Mouse (Mus musculus) thymus, postnatal 10 days (tissue): Measurements from ENCODE around the gene Vmn2r85.
"Not testable (repeated sequence)": the region's sequence is repeated elsewhere in the genome, so short reads cannot be mapped to it uniquely, and the experiment has no call there.

Experiments
- DNase-seq, 2 experiments: peaks; one replicate each; pipeline ENCODE4 v3.0.0; 2021; ENCODE audit warnings: low spot score in 2 of 2

The Vmn2r85 gene

GRCm38 (mm10) chr10:130429603-130430002 lies at the start of gene Vmn2r85:
Vmn2r85 (minus strand) TSS chr10:130429703.
- DNase-seq = not testable (repeated sequence)

GRCm38 (mm10) chr10:130470311-130470760 lies 40.8 kb upstream of the Vmn2r85 start:
- DNase-seq = no peak

DNA sequence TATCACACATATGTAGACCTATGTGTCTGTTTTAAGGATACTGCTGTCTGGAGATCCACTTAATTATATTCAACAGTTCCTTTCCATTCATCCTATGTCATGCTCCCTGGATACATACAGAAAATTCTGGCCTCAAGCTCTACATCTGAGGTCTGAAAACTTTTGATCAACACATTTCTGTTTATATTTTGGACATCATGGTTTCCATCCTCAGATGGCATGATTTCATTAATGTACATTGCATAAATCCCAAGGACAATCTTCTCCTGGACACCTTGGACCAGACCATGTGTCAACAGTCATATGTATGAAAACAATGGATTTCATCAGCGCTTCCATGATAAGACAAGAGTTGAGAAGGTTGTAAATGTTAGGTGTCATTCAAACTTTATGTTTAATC lies 26.4 kb upstream of the Vmn2r85 start, which contains the start of gene Vmn2r86:
TSS of gene Vmn2r86 (minus strand) at position 101 of the 400 bp plus-strand sequence.
- not testable (repeated sequence) for DNase-seq

- no peak for DNase-seq
These were observed 15.3 kb upstream of the Vmn2r85 start for GRCm38 (mm10) chr10:130444776-130445175.

DNA sequence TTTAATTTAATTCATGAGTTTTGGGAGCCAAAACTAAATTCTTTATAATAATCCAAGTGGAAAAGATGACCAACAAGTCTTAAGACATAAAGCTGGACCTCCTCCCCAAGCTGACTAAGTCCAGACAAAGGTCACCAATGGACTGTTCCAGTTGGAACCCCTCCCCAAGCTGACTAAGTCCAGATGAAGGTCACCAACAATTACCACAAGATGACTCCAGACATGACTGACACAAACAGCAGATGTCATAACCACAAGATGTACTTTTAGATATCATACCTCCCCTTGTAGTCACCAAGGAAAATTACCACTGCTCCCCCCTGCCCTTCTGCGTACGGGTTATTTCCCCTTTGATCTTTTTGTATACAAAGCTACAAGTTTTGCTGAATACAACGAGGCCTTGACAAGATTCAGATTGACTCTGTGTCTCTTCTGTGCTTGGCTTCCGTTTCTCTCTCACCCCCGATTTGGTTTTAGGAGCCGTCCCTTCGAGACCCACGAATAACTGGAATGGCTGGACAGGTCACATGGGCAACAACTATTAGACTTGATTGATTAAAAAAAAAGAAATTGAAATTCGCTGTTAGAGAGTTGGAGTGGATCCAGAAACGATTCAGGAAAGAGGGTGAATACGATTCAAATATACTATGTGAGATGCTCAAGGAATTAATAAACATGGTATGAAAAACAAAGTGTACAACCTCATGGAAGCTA lies 4.8 kb upstream of the Vmn2r85 start:
- DNase-seq = not testable (repeated sequence)

DNA sequence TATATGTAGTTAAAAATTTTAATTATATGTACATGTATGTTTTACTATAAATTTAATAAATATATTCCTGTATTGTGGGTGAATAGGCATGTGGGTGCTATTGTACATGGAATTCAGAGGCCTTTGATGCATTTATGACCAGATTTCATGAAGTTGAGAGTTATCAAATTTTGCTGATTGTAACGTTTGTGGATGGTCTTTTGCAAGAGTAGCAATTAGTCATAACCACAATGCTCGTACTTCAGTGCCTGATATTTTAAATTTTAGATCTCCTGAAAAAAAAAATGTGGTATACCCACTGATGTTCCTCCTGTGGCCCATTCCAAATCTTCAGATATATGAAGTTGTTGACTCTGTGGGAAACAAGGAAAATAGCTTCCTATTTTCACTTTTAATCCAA lies 7.1 kb downstream of the Vmn2r85 start:
- not testable (repeated sequence) for DNase-seq

- no peak for DNase-seq
These were observed 9.1 kb downstream of the Vmn2r85 start for GRCm38 (mm10) chr10:130420401-130420800.

- DNase-seq = not testable (repeated sequence)
These were observed 9.5 kb downstream of the Vmn2r85 start for GRCm38 (mm10) chr10:130419954-130420353.

DNA sequence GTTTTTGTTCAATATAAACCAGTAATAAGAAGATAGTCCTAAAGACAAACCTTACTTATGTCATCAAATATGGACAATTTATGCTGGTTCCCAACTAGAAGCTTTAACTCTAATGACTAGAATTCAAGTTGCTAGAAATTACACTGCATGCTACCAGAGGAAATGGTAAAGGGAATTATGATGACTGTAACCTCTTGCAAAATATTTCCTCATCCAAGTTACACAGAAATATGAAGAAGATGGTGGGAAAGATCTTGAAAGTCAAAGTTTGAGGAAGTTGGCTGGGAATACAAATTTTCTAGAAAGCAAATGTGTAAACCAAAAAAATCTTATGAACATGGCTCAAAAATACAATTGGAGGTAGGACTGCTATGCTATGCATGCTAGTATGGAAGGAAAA lies 13.2 kb downstream of the Vmn2r85 start:
- not testable (repeated sequence) for DNase-seq

DNA sequence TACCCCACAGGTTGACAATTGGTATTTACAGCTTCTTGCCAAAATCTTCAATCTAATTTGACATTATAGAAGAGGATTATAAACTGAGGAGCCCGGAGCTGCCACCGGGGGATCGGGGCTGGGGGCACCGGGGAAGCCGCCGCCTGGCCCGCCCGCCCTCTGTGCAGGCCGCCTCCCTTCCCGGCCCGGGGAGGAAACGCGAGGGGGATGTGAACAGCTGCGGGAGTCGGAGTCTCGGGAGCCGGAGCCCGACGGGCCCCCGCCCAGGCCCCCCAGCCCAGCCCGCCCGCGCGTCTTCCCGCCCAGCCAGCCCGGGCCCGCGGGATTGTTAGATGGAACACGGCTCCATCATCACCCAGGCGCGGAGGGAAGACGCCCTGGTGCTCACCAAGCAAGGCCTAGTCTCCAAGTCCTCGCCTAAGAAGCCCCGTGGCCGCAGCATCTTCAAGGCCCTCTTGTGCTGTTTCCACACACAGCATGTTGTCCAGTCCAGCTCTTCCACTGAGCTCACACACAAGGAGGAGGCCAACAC lies 17.3 kb downstream of the Vmn2r85 start:
- not testable (repeated sequence) for DNase-seq

DNA sequence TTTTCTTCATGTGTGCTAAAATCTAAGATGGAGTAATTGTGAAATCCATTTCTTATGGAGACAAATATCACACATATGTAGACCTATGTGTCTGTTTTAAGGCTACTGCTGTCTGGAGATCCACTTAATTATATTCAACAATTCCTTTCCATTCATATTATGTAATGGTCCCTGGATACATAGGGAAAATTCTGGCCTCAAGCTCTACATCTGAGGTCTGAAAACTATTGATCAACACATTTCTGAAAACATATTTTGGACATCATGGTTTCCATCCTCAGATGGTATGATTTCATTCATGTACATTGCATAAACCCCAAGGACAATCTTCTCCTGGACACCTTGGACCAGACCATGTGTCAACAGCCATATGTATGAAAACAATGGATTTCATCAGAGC lies 35.3 kb downstream of the Vmn2r85 start, which contains the start of gene Vmn2r84:
TSS of gene Vmn2r84 (minus strand) at position 101 of the 400 bp plus-strand sequence.
- no peak for DNase-seq

GRCm38 (mm10) chr10:130375145-130375544 lies 54.4 kb downstream of the Vmn2r85 start:
- DNase-seq = no peak

DNA sequence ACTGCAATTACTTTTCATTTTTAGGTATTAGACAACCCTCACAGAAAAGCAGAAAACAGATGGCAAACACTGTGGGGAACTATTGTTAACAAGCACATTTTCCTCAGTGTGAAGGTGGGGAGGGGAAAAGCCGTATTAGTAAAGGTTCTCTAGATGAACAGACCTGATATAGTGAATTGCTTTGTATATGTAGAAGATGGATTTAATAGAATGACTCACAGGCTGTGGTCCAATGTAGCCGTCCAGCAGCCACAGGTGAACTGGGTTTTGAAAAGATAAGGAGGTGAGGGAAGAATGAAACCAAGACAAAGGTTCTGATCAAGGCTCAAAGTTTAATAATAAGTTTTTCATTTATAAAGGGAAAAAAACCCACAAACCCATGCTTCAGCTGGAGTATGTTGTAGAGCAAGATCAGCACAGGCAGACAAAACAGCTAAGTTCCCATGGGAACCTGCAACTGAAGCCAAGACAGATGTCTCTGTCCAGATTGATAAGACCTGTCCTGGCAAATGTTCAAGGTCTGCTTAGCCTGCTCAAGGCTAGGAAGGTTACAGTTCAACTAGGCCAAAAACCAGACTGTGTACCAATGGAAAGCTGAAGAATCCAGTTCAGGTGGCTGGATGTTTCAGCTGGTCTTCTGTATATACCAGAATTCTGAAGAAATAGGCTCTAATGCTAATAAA lies 56.9 kb downstream of the Vmn2r85 start:
- no peak for DNase-seq

DNA sequence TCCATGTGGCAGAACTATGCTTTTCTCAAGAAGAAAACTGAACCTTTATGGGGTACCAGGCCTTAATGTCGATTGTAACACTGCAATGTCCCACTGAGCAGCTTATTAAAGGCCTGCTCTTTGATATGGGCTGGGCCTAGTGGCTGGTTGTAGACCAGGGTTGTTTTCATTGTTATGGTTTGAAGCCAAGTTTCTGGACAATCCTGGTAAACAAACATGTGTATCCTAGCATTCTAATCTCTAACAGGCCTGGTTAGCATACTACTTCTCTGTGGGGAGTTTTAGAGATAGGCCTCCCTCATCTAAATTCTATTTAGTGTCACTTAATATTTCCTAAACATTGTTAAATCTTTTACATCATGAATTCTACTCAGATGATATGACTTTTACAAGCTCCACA lies 57.9 kb downstream of the Vmn2r85 start:
- no peak for DNase-seq

DNA sequence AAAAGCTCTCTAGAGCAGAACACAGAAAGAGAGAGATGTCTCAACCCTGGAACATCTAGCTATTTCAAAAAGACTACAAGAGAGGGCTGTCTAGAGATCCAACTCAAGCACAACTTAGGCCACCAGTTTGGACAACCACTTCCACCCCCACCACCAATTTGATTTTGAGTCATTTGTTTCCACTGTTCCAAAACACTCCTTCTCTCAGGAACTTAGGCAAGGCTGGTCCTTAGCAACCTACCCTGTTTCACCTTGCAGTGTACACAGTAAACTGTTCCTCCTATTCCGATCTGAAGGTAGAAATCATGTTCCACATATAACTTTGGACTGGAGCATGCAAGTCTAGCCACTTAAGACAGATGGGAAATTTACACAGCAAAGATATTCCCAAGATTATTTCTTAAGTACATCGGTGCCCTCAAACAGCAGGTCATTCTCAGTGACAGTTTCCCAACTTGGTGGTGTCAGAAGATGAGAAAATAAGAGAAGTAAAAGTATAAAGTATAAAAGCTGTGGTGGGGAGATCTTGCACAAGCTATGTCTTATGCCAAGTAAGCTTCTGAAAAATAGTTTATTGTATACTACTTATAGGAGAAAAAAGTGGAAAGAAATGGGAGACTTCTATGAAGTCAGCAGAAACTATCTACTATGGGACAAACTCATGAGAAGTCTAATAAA lies 59.4 kb downstream of the Vmn2r85 start:
- no peak for DNase-seq

DNA sequence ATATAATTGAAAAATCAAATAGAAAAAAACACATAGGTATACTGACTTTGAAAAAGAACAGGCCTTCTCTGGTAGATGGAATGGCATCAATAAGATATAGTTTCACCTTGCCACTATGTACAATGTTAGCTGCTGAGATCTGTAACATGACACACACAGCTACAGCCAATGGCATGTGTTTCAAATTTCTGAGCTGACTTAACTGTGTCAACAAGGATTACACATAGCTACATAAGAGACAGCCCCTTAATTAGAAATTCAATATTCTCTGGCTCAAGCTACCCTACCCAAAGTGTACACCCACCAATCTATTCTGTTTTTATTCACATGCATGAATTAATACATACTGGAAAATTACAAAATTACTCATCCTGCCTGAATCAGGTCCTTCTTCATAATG lies 61.1 kb downstream of the Vmn2r85 start:
- no peak for DNase-seq

- DNase-seq = no peak
These were observed 64.7 kb downstream of the Vmn2r85 start for GRCm38 (mm10) chr10:130364766-130365165.
